Mouse (Mus musculus) liver, embryonic 14.5 days (tissue): Measurements from ENCODE around the gene Rnf185.

Experiments
- CTCF ChIP-seq: IDR thresholded peaks from 2 replicates; pipeline ENCODE4 v1.5.1; 2016; ENCODE audit warnings: antibody characterized with exemption, low read depth, control low read depth
- EP300 ChIP-seq: IDR thresholded peaks from 2 replicates; pipeline ENCODE4 v1.6.1; 2016; ENCODE audit warnings: antibody characterized with exemption, low read depth

DNA sequence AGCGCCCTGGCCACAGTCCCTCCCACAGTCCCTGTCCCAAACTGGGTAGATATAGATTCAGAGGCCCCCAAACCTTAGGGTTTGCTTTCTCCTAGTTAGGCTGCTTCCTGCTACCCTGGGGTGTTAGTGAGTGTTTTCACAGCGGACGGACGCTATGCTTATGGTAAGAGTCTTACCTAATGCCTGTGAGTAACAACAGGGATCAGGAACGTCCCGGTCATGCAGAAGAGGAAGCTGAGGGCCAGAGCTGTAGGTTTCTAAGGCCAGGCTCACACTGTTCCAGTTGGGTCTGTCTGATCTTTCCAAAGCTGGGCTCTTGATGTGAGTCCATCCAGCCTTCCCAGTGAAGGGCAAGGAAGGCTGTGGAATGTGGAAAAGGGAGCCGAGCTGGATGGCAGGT lies 34.2 kb upstream of the Rnf185 start:
- TF ChIP-seq CTCF (no peak), EP300 (no peak)
